Mouse (Mus musculus) heart, postnatal 14 days (tissue): ENCODE measurements at regions not wholly inside any gene's neighbourhood (a gene's known extent, or its start where the extent isn't known, plus 50 kb on each side); places are given as distances from the start of the nearest gene placed in this dataset.

Source experiments
- DNase-seq, 2 experiments: peaks; one replicate each; pipeline ENCODE4 v3.0.0; 2021 to 2022
- intact Hi-C: fragments of 180-260 bp; cut with DNase I; formaldehyde crosslinking; loops from one replicate; pipeline ENCODE4 v1.15.1; 2025

DNA sequence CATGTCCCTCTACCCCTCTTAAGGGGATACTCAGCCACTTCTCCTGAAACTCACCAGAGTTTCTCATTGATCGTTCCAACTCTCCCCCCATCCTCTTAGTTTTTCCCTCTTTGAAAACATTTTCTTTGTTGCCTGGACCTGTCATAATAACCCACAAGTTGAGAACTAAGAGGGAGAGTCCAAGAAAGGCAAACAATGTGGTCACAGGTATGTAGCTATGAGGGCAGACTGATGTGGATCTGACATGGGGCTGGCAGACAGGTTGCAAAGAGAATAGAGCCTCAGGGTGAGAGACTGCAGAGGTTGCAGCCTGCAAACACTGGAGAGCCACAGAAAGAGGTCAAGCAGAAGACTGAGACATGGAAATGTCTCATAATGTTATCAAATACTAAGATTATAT, 69.9 kb upstream of the Rbms1 start:
- intact Hi-C loops, result no loop called here
- no peak for DNase-seq

DNA sequence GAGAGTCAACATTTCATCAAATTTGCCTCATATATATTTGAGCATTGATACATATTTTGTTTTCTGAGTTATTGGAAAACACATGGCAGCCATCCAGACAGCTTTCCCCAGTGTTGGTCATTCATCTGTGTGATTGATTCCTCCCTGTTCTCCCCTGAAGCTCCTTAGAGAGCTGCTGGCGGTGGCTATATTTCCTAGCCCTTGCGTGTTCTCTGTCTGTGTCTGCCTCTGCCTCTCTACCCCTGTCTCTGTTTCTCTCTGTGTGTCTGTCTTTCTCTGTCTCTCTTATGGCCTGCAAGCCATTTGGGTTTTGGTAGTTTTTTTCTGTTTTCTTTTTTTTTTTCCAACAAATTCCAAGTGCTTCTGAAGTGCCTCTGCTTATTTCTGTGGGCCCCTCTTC, 66.7 kb upstream of the Rbms1 start:
- intact Hi-C loops, result no loop called here
- no peak for DNase-seq

DNA sequence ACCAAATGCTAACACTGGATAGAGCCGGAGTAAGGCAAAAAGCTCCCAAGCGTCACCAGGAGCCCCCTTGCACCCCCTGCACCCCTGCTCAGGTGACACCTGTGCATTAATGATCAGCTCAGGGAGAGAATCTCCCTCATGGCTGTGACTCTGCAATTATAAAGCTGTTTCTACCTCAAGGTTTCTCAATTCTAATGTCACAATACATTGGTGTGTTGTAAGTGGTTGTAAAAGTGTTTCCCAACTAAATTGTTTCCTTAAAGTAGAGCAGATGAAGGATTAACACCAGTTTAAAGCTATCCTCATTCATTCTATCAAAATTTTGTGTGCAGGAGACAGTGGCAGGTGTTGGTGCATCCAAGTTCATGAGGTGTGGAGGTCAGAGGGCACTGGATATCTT, 65.6 kb upstream of the Rbms1 start:
- intact Hi-C loops, result no loop called here
- no peak for DNase-seq

DNA sequence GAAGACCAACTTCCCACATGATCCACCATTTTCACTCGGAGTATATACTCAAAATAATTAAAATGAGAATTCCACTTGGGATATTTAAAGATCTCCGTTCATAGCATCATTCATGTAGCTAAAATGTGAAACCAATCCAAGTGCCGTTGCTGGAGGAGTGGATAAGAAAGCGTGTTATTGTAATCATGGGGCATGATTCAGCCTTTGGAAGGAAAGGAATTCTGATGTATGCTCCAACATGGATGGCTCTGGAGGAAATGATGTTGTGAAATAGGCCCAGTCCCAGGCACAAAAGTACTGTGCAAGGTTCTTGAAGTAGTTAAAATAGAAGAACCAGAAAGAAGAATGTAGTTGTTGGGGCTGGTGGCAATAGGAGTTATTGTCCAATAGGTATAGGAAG, 64.7 kb upstream of the Rbms1 start:
- intact Hi-C loops, result no loop called here
- DNase-seq, result no peak

DNA sequence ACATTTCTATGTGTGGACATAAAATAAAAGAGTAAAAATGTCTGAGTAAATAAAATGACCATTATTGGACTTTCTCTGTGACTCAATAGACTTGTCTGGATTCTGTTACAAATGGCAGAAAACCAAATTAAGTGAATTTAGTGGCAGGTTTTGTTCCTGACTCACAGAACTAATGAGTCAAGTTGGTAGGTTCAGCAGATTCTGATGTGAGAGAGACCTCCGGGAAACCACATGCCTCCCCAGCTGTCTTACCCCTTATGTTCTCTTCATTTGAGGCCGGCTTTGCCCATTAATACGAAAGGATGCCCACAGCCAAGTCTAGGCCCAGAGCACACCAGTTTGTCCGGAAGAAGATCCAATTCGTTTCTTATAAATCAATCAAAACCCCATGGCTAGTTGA, 59.4 kb upstream of the Rbms1 start:
- DNase-seq, result no peak
- intact Hi-C loops, result no loop called here

DNA sequence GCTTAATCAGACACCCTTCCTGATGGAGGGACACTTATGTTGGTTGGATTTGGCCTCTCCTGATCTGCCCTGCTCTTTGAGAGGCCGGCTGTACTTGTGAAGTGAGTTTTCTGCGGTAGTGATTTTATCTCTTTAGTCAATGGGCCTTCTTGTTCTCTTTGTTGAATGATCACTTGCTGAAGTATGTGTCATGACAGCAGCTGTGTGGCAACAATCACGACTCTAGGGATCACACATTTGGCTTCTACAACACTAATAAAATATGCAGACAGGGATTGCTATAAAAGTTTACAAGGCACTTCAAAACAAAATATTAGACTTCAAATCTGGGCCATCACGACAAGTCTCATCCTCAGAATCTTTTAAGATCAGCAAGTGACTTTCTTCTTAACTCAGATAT, 57.8 kb upstream of the Rbms1 start:
- no peak for DNase-seq
- intact Hi-C loops, result no loop called here

DNA sequence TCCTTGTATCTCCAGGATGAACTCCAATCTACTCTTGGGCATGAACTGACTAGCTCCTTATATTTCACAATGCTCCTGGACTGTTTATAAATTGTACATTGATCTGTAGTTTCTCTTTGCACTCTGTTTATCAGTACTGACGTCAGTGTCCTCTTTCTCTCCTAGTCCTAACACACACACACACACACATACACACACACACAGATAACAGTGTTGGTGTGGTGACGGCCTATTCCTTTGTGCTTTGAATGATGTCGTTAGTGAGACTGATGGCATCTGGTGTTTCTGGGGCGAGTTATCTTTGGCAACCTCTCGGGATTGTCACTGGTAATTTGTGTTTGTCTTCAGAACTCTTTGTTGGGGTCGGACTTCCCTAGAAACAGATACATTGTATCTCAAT, 50.0 kb upstream of the Rbms1 start:
- intact Hi-C loops, result no loop called here
- DNase-seq, result no peak
